Comparison of ENCODE assay signal across 9 mouse cellular contexts in the genomic region with DNA sequence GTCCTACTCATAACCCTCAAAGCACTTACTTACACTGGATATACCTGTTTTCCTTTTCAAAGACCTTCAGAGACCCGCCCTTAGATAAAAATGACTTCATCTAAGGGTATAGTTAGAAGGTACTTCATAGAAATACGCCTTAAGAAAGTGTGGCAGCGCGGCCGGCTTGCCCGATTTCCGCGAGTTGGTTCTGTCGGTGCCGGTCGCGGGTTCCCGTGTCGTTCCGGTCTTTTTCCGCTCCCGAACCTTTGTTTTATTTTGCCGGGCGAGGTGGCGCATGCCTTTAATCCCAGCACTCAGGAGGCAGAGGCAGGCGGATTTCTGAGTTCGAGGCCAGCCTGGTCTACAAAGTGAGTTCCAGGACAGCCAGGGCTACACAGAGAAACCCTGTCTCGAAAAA. TPM values are rescaled to one million over a fixed set of nuclear protein-coding genes. Genes with fewer than 3 reads are reported as not detected.
A peak's percentile ranks its signal among the peaks of the same experiment; 100 is the strongest.
DNase-seq lines count a peak whose midpoint lies in the region; ATAC-seq and TF ChIP-seq lines count a peak whose summit lies in the region.
"Not testable (repeated sequence)": the region's sequence is repeated elsewhere in the genome, so short reads cannot be mapped to it uniquely, and the experiment has no call there.
"Had no signal": no experiment of that assay in that cellular context is flagged by ENCODE, and none has a peak within 500 bp of the region (broad histone marks: within the 10 kb centered on the region; RNA-seq: fewer than 3 reads in every experiment).

No protein-coding gene starts in this region.

- not testable (repeated sequence) for H3K27ac ChIP-seq in embryonic facial prominence, embryonic 11.5 days (replicated peaks; ENCODE audit: low read depth, low read length)
- H3K27ac ChIP-seq in heart, embryonic 12.5 days (ENCODE audit: poor library complexity, severe bottlenecking): peak overlapping the region; percentile 94
- H3K27ac ChIP-seq in kidney, adult 2 months (ENCODE audit: insufficient read depth, low read depth, low read length): peak overlapping the region; percentile 48
- H3K27ac ChIP-seq in liver, embryonic 12.5 days: peak overlapping the region; percentile 80
- H3K27ac ChIP-seq in midbrain, embryonic 16.5 days (ENCODE audit: low read length): peak overlapping the region; percentile 85

- H3K4me3 ChIP-seq in embryonic facial prominence, embryonic 11.5 days (ENCODE audit: low read depth, low read length): peak overlapping the region; percentile 86
- H3K4me3 ChIP-seq in heart, embryonic 12.5 days: peak overlapping the region; percentile 86
- peak overlapping the region; percentile 71 for H3K4me3 ChIP-seq in kidney, adult 2 months (ENCODE audit: insufficient read depth, low read depth, low read length)
- H3K4me3 ChIP-seq in liver, embryonic 12.5 days: peak overlapping the region; percentile 79
- peak overlapping the region; percentile 86 for H3K4me3 ChIP-seq in midbrain, embryonic 16.5 days (ENCODE audit: low read depth, low read length)

- 14% methylated on average over 23 of the region's 23 CpGs for WGBS in embryonic facial prominence, embryonic 11.5 days
- 9% methylated on average over 23 of the region's 23 CpGs for WGBS in heart, embryonic 12.5 days
- 13% methylated on average over 23 of the region's 23 CpGs for WGBS in kidney, adult 2 months
- 7% methylated on average over 23 of the region's 23 CpGs for WGBS in liver, embryonic 12.5 days (ENCODE audit: insufficient replicate concordance)
- 19% methylated on average over 23 of the region's 23 CpGs for WGBS in midbrain, embryonic 16.5 days

- H3K4me1 ChIP-seq in embryonic facial prominence, embryonic 11.5 days (ENCODE audit: control insufficient read depth, insufficient read depth, low read length); kidney, adult 2 months (ENCODE audit: control insufficient read depth, insufficient read depth, low read length); midbrain, embryonic 16.5 days (ENCODE audit: control insufficient read depth, insufficient read depth, low read length): not testable (repeated sequence)
- peaks cover 13% of the 10 kb centered on the region; the same call in 1 of the 2 replicates for H3K4me1 ChIP-seq in heart, embryonic 12.5 days (replicated peaks)
- H3K4me1 ChIP-seq in liver, embryonic 12.5 days: peaks cover 26% of the 10 kb centered on the region

- not testable (repeated sequence) for H3K9me3 ChIP-seq in embryonic facial prominence, embryonic 11.5 days (replicated peaks; ENCODE audit: control insufficient read depth, low read length); heart, embryonic 12.5 days (replicated peaks); liver, embryonic 12.5 days (replicated peaks); midbrain, embryonic 16.5 days (replicated peaks; ENCODE audit: control insufficient read depth, low read length, poor library complexity, severe bottlenecking)

- peak overlapping the region; percentile 88 for H3K9ac ChIP-seq in embryonic facial prominence, embryonic 11.5 days (replicated peaks; ENCODE audit: low read length)
- peak overlapping the region; percentile 91 for H3K9ac ChIP-seq in heart, embryonic 12.5 days
- H3K9ac ChIP-seq in liver, embryonic 12.5 days: peak overlapping the region; percentile 87
- H3K9ac ChIP-seq in midbrain, embryonic 16.5 days (ENCODE audit: low read depth, low read length): peak overlapping the region; percentile 89

- TF ChIP-seq POLR2A in kidney, adult 2 months (IDR thresholded peaks at IDR 0.05; ENCODE audit: low read depth, low read length): not testable (repeated sequence)

- not testable (repeated sequence) for H3K27me3 ChIP-seq in embryonic facial prominence, embryonic 11.5 days (ENCODE audit: control insufficient read depth, insufficient read depth, low read length); heart, embryonic 12.5 days (replicated peaks); kidney, adult 2 months (replicated peaks; ENCODE audit: control insufficient read depth, insufficient read depth, low read length); liver, embryonic 12.5 days (replicated peaks); midbrain, embryonic 16.5 days (ENCODE audit: control insufficient read depth, insufficient read depth, low read depth, low read length)

- TF ChIP-seq CTCF in kidney, adult 2 months (conservative IDR thresholded peaks at IDR 0.05; ENCODE audit: insufficient read depth, insufficient read length, low read depth, low read length): not testable (repeated sequence)

- DNase-seq in B cell, adult 2 months: peak; percentile 38 to 43
- DNase-seq in adrenal gland, postnatal 25 days: peak; percentile 47
- DNase-seq in embryonic facial prominence, embryonic 11.5 days (ENCODE audit: low spot score): peak; percentile 89
- peak; percentile 25 for DNase-seq in kidney, adult 2 months
- peak; percentile 46 to 92 for DNase-seq in spleen, postnatal 4 days (ENCODE audit: low spot score in 2 of 2)

- H3K4me2 ChIP-seq in embryonic facial prominence, embryonic 11.5 days (ENCODE audit: low read depth, low read length): peak overlapping the region; percentile 67
- H3K4me2 ChIP-seq in heart, embryonic 12.5 days: peak overlapping the region; percentile 77
- peak overlapping the region; percentile 79 for H3K4me2 ChIP-seq in liver, embryonic 12.5 days
- peak overlapping the region; percentile 95 for H3K4me2 ChIP-seq in midbrain, embryonic 16.5 days (ENCODE audit: low read length)

- H3K36me3 ChIP-seq in embryonic facial prominence, embryonic 11.5 days (replicated peaks; ENCODE audit: control insufficient read depth, insufficient read depth, low read depth, low read length); kidney, adult 2 months (ENCODE audit: control insufficient read depth, insufficient read depth, low read length); midbrain, embryonic 16.5 days (ENCODE audit: control insufficient read depth, insufficient read depth, low read length): not testable (repeated sequence)
- peaks cover 15% of the 10 kb centered on the region for H3K36me3 ChIP-seq in heart, embryonic 12.5 days
- H3K36me3 ChIP-seq in liver, embryonic 12.5 days: peaks cover 17% of the 10 kb centered on the region

- ATAC-seq in embryonic facial prominence, embryonic 11.5 days (replicated peaks; ENCODE audit: insufficient number of reproducible peaks, low FRiP score, low TSS enrichment, low read depth): peak; percentile 17; the same call in 1 of the 2 replicates
- not testable (repeated sequence) for ATAC-seq in heart, embryonic 12.5 days (ENCODE audit: insufficient number of reproducible peaks, low FRiP score); liver, embryonic 12.5 days; midbrain, embryonic 16.5 days

RNA-seq across cellular contexts. Expression of gene Taco1, which starts 0.8 kb away (rescaled TPM):
- 28.5 and 36.0 TPM in 2 replicates for total RNA-seq in adrenal gland, postnatal 25 days (2021)
- 11.1 and 11.4 TPM in 2 replicates for polyA plus RNA-seq in embryonic facial prominence, embryonic 11.5 days (2014; fragmentation: Nextera tagmentation; extraction: Ambion mirVana)
- 9.0 and 11.8 TPM in 2 replicates for polyA plus RNA-seq in heart, embryonic 12.5 days (2016; fragmentation: Nextera tagmentation; extraction: Ambion mirVana)
- polyA plus RNA-seq in kidney, adult 2 months (2012; rRNA removed): 21.3 and 21.4 TPM in 2 replicates
- polyA plus RNA-seq in liver, embryonic 12.5 days (2016; fragmentation: Nextera tagmentation; extraction: Ambion mirVana): 9.6 and 10.6 TPM in 2 replicates
- polyA plus RNA-seq in midbrain, embryonic 16.5 days (2015; fragmentation: Nextera tagmentation; extraction: Ambion mirVana): 7.6 and 8.0 TPM in 2 replicates

RNA-seq across cellular contexts. Expression of gene Map3k3, which starts 17.8 kb away (rescaled TPM):
- 35.2 and 50.6 TPM in 2 replicates for total RNA-seq in adrenal gland, postnatal 25 days (2021)
- polyA plus RNA-seq in embryonic facial prominence, embryonic 11.5 days (2014; fragmentation: Nextera tagmentation; extraction: Ambion mirVana): 15.7 and 16.8 TPM in 2 replicates
- polyA plus RNA-seq in heart, embryonic 12.5 days (2016; fragmentation: Nextera tagmentation; extraction: Ambion mirVana): 35.0 and 35.3 TPM in 2 replicates
- polyA plus RNA-seq in kidney, adult 2 months (2012; rRNA removed): 27.8 and 31.6 TPM in 2 replicates
- polyA plus RNA-seq in liver, embryonic 12.5 days (2016; fragmentation: Nextera tagmentation; extraction: Ambion mirVana): 9.7 and 11.2 TPM in 2 replicates
- 10.9 and 12.3 TPM in 2 replicates for polyA plus RNA-seq in midbrain, embryonic 16.5 days (2015; fragmentation: Nextera tagmentation; extraction: Ambion mirVana)

RNA-seq across cellular contexts. Expression of gene Dcaf7, which starts 29.9 kb away (rescaled TPM):
- 43.7 and 58.4 TPM in 2 replicates for total RNA-seq in adrenal gland, postnatal 25 days (2021)
- polyA plus RNA-seq in embryonic facial prominence, embryonic 11.5 days (2014; fragmentation: Nextera tagmentation; extraction: Ambion mirVana): 59.9 and 68.6 TPM in 2 replicates
- polyA plus RNA-seq in heart, embryonic 12.5 days (2016; fragmentation: Nextera tagmentation; extraction: Ambion mirVana): 62.7 and 69.9 TPM in 2 replicates
- polyA plus RNA-seq in kidney, adult 2 months (2012; rRNA removed): 34.1 and 37.7 TPM in 2 replicates
- 41.5 and 43.0 TPM in 2 replicates for polyA plus RNA-seq in liver, embryonic 12.5 days (2016; fragmentation: Nextera tagmentation; extraction: Ambion mirVana)
- 174 and 187 TPM in 2 replicates for polyA plus RNA-seq in midbrain, embryonic 16.5 days (2015; fragmentation: Nextera tagmentation; extraction: Ambion mirVana)

RNA-seq across cellular contexts. Expression of gene Kcnh6, which starts 58.7 kb away (rescaled TPM):
- 0.21 TPM in 1 of 2 replicates, not detected in the other for total RNA-seq in adrenal gland, postnatal 25 days (2021)
- polyA plus RNA-seq in embryonic facial prominence, embryonic 11.5 days (2014; fragmentation: Nextera tagmentation; extraction: Ambion mirVana): 0.32 and 0.33 TPM in 2 replicates
- polyA plus RNA-seq in heart, embryonic 12.5 days (2016; fragmentation: Nextera tagmentation; extraction: Ambion mirVana): 0.19 TPM in 1 of 2 replicates, not detected in the other
- polyA plus RNA-seq in kidney, adult 2 months (2012; rRNA removed): 0.04 and 0.06 TPM in 2 replicates
- 0.06 and 0.08 TPM in 2 replicates for polyA plus RNA-seq in liver, embryonic 12.5 days (2016; fragmentation: Nextera tagmentation; extraction: Ambion mirVana)
- polyA plus RNA-seq in midbrain, embryonic 16.5 days (2015; fragmentation: Nextera tagmentation; extraction: Ambion mirVana): 1.8 and 2.2 TPM in 2 replicates
- total RNA-seq: gastrocnemius, adult 8-10 months had no signal

Comparison
In these comparisons a context has a peak if more than half of its experiments do, and no peak if none do; other contexts are left out.
1. DNase-seq: peak in every context shown above with its lines; median percentile 89 in embryonic facial prominence, embryonic 11.5 days; 69 in spleen, postnatal 4 days; 47 in adrenal gland, postnatal 25 days; 40 in B cell, adult 2 months; 25 in kidney, adult 2 months.